Mouse (Mus musculus) E14TG2a.4 (cell line): ENCODE data around the gene Nectin4.

ENCODE experiments used
- CTCF ChIP-seq: conservative IDR thresholded peaks from 2 replicates; pipeline ENCODE4 v1.5.1; 2014; ENCODE audit warnings: low read length
- POU5F1 ChIP-seq: IDR thresholded peaks from 2 replicates; pipeline ENCODE4 v1.6.1; 2014; ENCODE audit warnings: low read length, borderline replicate concordance

DNA sequence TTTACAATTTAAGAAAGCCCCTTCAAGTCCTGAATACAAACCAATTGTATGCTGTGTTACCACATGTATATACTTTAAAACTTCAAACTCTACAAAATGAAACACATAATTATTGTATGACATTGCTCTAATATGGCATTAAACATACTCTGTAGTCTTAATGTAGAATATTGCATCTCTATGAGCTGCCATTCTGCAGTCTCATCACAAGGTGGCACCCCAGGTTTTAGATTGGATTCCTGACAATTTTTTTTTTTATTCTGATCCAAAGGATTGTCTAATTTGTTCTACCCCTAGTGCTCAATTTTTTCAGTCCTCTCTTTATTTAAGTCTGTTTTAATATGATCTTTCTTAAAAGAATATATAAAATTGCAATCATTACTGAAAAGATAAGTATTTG, 48.5 kb upstream of the Nectin4 start:
- TF ChIP-seq CTCF (peak; percentile 55), POU5F1 (no peak)
